Mouse (Mus musculus): Measurements from ENCODE around the gene Mynn.
A peak's percentile ranks its signal among the peaks of the same experiment; 100 is the strongest.
"Not testable (repeated sequence)": the region's sequence is repeated elsewhere in the genome, so short reads cannot be mapped to it uniquely, and the experiment has no call there.

The Mynn gene

DNA sequence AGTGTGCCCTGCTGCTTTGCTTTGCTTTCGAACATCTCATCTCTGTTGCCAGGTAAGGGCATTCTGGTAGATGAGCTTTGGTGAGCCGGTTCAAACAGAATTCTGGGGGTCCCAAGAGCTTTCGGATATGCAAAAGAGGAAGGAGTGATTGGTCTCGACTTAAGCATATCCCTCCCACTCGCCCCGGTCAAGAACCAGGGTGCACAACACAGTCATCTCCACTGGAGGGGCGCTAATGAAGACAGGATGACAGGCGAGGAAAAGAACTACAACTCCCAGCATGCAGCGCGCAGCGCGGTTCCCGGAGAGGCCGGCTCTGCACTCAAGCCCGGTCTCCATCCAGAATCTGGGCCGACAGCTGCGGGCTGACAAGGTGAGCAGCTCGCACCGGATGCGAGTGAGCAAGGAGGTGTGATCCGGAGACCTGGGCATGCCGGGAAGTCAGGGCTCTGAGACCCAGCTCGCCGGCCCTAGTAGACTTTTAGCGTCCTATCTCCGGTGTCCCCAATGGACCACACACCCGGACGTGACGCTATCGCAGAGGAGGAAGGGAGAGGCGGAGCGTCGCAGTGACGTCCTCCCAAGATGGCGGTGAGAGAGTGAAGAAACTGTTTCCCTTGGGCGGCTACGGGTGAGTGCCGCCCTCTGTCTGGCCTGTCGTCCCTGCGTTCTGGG lies at the start of gene Mynn:
Gene Mynn (plus strand): TSS at position 1 of the 675 bp plus-strand sequence.
- DNase-seq: peak; percentile 96 to 97

DNA sequence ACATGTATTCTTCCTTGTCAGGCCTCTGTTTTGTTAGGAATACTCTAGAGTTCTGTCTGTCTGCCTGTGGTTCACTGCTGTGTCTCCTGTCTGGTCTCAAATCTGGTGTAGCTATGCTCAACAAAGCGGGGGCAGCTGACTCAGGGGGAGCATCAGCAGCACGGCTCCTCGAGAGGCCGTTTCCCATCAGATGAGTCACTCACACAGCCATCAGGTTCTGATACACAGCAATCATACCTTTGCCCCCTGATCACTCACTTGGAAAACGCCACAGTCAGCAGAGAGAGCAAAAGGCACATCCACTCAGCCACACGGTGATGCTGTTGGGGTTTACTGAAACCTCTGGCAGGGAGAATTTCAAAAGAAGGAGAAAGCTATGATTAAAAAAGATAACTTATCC lies 48.1 kb upstream of the Mynn start:
- DNase-seq: peak; percentile 19 to 28

DNA sequence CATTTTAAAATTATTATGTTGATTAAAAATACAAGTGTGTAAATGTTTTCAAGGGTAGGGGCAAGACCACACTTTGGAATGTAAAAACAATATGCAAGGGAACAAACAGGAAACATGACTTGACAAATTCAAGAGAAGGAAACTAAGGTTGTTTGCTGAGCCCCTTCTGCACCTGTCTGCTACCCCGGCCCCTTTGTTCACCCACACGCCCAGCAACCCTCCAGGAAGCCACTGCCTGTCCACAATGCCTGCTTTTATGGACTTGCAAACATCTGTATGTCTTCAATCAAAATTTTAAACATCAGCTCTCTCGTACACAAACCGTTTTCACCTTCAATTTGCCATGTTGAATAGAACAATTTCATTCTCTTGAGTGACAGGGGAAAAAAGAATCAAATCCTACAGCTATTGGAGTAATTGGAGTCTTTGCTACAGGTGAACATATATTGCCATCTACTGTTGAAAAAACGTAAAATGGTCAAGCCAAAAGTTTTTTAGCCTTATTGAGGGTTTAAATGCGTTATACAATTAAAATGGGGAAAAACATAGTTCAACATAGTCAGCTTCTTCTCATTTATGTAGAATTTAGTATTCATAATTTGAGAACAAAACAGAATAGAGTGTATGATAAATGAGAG lies 41.1 kb upstream of the Mynn start:
- no peak for DNase-seq

DNA sequence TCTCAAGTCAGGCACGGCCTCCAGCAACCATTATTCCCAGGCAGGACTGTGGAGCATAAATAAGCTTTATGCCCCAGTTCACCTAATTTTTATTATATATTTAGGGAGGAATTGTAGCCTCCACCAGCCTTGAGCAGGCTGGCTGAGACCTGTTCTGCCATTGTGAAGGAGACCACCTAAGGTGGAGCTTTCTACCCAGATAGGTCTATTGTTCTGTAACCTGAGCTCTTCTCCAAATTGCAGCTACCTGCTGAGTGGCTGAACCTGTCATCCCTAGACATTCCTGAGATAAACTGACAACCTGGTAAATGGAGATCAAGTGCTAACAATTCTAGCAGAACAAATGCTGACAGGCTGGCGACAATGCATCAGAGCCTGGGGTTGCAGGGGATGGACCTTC lies 35.5 kb upstream of the Mynn start:
- DNase-seq: not testable (repeated sequence)

DNA sequence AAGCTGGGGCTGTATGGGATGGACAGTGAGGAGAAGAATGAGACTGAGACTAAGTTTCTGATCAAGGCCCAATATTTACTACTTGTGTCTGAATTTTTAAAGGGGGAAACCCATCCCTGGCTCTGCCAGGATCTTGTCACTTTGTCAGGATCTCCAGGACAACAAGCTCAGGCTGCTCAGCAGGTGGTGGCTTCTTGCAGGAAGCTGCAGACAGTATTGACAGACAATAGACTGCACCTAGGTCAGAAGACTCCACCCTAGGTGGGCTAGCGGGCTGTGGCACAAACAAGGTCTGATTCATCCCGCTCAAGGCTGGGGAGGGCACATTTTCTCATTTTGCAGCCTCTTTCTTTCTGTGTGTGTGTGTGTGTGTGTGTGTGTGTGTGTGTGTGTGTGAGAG lies 28.3 kb upstream of the Mynn start:
- no peak for DNase-seq

DNA sequence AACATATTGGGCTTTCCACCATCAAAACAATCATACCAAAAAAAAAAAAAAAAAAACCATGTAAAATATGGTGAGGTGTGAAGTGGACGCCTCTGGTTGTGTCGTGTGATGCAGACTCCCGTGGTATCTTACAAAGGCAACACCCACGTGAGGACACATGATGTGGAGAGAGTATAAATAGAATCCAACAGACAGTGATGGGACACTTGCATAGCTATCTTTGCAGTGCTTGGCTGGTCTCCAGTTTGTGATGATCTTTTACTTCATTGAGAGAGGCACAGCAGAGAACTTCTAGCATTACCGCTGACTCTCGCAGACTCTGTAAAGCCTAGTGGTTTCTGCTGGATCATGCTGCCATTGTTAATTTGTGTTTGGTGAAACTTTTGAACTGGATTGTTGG lies 13.0 kb upstream of the Mynn start:
- DNase-seq: no peak

DNA sequence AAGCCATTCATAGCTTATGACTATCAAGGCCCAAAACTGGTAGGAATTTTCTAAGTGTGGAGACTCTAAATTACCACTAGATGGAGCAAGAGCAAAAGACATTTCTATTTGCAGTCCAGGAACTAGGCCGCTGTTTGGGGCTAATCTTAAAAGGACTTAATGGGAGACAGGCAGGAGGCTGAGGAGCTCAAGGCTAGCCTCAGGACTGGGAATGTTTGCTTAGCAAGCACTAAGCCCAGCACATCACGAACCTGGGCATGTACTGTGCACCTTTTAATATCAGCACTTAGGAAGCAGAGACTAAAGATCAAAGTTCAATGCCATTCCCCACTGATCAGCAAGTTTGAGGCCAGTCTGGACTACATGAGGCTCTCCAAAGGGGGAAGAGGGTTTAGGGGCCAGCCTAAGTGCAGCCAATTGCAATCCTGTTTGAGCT lies 9.4 kb upstream of the Mynn start:
- DNase-seq: peak; percentile 80 to 87

DNA sequence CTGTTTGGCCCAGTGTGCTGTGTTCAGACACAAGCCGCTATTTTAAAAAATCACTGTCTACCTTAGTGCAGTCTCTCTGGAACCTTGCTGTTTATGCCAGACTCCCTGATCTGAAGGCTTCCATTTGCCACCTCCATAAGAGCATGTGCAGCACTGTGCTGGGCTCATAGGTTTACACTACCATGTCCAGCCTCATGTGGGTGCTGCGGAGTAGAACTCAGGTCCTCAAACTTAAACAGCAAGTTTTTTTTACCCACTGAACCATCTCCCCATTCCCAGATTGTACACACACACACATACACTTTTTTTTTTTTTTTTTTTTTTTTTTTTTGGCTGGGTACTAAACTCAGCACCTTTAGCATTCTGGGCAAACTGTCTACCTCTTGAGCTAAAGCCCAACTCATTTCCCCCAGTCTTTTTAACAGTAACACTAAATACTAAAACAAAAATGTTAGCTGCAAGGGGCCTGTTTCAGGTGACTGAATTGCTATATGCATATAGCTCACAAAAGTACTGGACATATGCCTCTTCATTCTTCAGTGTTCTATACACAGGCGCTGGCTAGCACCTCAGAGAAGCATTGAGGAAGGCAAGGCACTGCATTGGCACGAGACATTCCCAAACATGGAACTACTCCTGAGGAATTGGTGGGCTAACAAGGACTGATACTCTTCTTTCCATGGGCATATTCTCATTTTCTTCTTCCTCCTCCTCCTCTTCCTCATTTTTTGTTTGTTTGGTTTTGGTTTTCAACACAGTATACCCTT lies 8.0 kb upstream of the Mynn start:
- peak in 1 of 2 experiments; percentile 46 for DNase-seq

DNA sequence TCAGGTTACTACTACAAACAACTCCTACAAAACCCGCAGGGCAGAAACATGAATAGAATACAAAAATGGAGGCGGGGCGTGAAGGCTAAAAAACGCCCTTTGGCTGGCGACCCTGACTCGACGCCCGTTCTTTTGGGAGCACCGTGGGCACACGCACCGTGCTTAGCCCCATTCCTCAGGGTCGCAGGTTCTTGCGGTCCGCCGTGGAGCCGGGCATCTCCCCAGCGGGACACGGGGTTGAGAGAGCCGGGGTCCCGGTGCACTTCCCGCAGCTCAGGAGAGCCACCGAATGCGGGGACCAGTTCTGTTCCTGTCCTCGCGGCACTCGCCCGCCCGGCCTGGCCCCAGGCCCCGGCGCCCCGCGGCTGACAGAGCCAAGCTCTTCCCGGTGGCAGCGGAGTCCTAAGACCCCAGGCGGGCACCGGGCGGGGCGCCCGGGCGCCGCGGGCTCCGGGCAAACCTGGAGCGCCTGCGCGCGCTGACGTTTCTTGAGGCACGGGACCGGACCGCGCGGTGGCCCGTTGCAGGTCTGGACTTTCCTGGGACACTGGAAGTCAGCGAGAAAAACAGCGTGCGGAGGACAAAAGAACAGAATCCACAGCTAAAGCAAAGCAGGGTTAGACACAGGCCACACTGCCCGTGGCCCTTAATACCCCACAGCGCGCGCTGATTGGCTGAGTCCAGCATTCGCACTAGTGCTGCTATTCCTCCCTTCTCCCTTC lies 6.6 kb upstream of the Mynn start:
- DNase-seq: peak; percentile 38 to 49

DNA sequence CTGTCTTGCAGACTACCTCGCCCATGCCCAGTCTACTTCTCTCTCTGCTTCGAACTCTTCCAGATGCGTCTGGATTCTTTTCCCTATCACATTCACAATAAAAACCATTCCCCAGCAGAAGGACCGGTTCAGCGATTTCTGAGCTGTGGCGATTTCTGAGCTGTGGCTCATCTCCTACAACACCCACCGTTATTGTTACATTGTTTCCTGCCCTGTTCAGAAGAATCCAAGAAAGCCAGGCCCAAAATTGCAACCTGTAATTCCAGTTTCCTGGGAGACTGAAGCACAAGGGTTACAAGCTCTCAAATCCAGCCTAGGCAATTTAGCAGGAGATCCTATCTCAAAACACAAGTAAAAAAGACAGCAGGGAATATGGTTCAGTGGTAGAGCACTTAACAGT lies 4.6 kb upstream of the Mynn start:
- no peak for DNase-seq

DNA sequence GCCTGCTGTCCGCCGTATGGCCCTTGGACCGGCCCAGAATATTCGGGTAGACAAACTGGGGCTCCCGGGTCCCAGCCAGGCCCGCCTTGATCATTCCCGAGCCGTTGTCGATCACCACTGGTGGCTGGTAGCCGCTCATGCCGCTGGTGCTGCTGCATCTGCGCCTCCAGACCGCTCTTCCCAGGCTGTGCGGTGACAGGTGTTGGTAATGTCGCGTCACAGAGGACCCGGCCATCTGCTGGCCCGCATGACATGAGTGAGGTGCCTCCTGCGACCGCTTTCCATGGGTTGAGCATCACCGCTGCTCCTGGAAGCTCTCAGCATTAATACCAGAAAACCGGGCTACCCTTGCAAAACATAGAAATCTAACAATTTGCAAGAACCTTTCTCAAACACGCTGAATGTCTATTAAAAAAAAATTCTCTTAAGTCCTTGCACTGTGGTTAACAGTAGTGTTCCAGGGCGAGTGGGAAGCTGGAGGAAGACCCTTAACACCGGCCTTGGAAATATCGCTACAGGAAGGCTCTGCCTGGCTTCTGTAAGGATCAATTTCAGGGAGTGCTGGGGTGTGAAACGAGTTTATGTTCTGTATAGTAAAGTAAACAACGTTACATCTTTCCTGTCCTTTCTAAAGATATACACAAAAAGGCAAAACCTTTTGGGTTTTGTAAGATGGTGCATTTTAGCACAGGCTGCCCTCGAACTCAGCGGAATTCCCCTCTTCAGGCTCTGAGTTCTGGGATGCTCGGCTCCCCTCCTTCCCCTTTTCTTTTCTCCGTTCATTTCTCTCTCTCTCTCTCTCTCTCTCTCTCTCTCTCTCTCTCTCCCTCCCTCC lies 1.9 kb upstream of the Mynn start, which contains the start of gene Actrt3:
Gene Actrt3 (minus strand): TSS at position 229 of the 835 bp plus-strand sequence.
- no peak for DNase-seq

DNA sequence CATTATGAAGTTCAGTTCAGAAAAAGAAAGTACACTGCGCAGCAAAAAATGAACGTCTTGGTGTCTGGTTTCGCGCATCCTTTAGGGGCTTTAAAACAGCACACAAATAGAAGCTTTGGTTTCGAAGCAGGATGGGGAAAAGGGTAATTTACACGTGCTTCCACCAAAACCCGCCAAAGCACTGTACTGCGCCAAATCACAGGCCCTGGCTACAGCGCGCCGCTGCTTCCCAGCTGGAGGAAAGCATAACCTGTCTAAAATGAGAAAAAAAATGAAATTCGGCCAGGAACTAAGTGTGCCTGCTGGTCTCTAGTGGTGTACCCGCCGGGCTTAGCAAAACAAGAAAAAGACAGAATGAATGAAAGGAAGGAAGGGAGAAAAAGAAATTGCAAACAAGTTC lies 1.1 kb upstream of the Mynn start:
- peak; percentile 35 to 41 for DNase-seq

DNA sequence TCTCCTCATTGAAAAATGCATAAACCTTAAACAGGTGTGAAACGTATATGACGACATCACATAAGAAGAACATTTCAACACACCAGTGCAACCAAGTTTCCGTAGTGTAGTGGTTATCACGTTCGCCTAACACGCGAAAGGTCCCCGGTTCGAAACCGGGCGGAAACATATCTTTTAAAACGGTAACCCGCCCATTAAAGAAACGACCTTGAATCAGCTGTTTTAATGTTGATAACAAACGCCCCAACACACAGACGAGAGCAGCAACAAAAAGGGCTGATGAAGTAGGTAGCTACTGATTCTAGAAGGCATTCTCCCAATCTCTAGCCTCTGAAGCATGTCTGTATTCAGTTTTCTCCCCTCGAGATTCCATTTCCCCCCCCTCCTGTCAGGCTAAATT lies 690 bp upstream of the Mynn start:
- DNase-seq: peak; percentile 88 to 95

DNA sequence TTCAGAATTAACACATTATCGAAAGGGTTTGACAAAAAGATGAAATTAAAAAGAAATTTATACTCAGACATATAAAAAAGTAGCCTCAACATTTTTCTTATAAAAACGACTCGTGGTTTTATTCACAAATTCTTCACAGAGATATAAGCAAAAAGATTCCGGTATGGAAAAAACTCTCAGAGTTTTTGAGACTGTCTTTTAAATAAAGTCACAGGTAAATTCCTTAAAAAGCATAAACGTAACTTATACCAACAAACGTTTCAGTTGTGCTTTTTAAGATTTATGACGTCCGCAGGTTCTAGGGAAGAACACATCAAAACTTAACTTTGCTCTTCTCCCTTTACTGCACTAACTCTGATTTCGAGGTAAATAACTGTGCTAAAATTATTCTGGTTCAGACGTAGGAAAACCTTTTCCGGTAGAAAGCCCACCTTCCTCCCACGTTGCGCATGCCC lies 228 bp upstream of the Mynn start:
- DNase-seq: no peak

DNA sequence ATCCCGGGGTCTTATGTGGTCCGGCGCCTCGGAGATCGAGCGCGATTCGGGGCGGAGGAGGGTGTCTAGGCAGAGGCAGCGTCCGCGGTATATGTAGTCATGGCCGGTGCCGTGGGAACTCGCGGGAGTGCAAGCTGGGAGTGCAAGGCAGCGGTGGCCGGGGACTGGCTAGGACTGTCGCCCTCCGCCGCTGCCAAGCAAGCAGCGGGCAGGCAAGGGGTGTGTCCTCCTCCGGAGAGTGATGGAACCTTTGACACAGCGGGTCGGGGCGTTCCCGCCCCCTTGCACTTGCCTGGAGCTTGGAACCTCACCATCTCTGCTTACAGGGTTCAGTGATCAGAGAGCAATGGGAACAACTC lies 854 bp downstream of the Mynn start:
- peak; percentile 83 to 84 for DNase-seq

DNA sequence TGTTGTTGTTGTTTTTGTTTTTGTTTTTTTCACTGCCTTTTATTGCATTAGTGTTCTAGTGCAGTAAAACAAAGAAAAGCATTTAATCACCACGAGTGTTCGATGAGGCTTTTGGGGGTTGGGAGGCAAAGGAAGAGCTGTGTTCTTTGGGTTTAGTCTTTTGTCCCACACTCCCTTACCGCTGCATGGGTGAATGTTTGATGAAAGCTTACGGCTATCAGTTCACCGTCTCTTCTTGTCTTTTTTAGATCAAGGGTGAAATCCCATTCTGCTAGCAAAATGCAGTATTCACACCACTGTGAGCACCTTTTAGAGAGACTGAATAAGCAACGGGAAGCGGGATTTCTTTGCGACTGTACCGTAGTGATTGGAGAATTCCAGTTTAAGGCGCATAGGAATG lies 1.4 kb downstream of the Mynn start:
- no peak for DNase-seq

DNA sequence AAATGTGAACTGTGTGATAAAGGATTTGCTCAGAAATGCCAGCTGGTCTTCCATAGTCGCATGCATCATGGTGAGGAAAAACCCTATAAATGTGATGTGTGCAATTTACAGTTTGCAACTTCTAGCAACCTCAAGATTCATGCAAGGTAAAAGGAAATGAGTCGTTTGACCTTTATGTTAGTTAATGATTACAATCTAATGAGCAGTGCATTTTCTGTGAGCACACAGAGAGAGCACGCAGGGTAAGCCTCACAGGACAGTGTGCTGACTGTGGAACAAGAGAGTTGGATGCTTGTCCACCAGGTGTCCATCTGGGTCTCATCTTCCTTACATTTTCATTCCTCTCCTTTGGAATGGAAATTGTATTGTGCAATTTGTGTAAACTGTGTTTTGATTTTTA lies 7.1 kb downstream of the Mynn start:
- DNase-seq: no peak

DNA sequence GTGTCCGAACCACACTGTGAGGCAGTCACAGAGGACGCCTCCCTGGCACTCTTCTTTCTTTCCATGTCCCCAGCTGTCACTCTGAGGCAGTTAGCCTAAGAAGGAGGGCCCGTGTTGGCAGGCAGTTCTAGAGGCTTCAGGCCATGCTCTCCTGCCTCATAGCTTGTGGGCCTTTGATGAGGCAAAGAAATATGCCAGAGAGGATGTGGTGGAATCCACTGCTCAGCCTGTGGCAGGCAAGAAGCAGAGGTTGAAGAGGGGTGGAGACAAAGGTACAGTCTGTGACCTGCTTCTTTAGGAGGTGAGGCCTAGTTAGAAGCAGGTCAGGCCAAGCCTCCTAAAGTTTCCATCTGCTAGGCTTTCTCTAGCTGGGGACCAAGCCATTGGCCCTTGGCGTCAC lies 9.1 kb downstream of the Mynn start:
- DNase-seq: no peak

DNA sequence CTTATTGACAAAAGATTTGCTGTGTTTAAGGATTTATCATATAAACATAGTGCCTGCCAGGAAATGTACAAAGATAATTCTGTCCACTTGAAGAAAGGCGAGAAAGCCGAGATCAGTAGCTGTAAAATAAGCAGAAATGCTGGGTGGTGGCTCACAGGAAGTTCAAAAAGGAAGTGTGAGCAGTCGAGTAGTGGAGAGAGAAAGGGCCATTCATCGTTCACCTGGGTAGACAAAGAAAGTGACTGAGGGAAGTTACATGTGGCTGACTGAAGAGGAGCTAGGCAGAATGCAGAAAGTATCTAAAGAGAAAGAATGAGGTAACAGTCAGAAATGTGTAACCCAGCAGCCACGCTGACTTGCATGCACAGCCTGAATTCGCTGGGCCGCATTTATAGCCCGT lies 18.3 kb downstream of the Mynn start:
- no peak for DNase-seq

DNA sequence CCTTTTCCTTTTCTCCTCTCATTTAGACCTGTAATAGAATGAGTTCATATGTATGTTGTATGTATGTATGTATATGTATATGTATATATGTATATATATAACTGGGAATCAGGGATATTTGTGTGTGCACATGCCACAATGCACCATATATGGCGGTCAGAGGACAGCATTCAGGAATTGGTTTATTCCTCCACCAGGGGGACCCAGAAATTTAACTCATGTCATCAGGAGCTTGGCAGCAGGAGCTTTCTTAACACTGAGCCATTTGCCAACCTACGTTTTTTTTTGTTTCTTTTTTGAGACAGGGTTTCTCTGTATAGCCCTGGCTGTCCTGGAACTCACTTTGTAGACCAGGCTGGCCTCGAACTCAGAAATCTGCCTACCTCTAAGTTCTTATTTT lies 31.8 kb downstream of the Mynn start:
- DNase-seq: no peak

DNA sequence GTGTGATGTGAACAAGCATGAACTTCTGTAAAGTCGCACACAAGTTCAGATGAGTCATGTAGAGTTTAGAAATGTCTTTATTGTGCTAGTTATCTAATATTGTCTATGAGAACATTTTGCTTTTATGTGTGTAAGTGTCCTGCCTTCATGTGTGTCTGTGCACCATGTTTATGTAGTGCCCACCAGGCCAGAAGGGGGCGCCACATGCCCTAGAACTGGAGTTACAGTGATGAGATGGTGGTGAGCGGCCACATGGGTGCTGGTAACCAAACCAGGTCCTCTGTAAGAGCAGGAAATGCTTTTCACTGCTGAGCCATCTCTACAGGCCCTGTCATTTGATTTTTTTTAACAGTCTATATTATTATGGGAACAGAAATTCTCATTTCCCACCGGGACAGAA lies 33.8 kb downstream of the Mynn start:
- DNase-seq: no peak

DNA sequence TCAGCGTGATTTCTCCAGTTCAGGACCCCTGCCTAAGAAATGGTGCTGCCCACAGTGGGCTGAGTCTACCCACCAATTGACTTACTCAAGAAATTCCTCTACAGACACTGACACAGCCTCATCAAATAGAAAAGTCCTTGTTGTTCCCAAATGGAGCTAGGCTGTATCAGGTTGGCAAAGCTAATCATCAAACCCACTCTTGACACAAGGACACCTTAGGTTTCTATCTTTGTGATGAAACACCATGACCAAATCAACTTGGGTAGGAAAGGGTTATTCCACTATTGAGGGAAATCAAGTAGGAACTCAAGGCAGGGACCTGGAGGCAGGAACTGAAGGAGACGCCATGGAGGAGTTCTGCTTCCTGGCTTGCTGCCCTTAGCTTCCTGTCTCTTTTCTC lies 42.3 kb downstream of the Mynn start, which contains the start of gene Lrriq4:
Gene Lrriq4 (plus strand): TSS at position 301 of the 400 bp plus-strand sequence.
- no peak for DNase-seq
